Mouse (Mus musculus) megakaryocyte progenitor cell, adult 5-6 weeks (primary cell): ENCODE measurements around the gene Nrg3. TPM values are rescaled to one million over a fixed set of nuclear protein-coding genes. Genes with fewer than 3 reads are reported as not detected.
"Not testable (repeated sequence)": the region's sequence is repeated elsewhere in the genome, so short reads cannot be mapped to it uniquely, and the experiment has no call there.

Source experiments
- ATAC-seq: replicated peaks from 2 replicates; pipeline ENCODE4 v1.8.0; 2016; ENCODE audit warnings: mild to moderate bottlenecking, moderate TSS enrichment, inconsistent platforms; ENCODE audit not compliant: poor library complexity
- total RNA-seq, 2 experiments: library from RNA; stranded (forward) in 1 of 2; stranded (reverse) in 1 of 2; fragments of 157-497, 149-512 nt in 1 of 2; fragments of 200-1000 nt in 1 of 2; gene quantifications; 2 replicates each; pipeline versions ENCODE4 v1.2.3 to v1.2.4; 2015 to 2017

Gene Nrg3
- total RNA-seq, 2 experiments from 2014 or later, result not detected

DNA sequence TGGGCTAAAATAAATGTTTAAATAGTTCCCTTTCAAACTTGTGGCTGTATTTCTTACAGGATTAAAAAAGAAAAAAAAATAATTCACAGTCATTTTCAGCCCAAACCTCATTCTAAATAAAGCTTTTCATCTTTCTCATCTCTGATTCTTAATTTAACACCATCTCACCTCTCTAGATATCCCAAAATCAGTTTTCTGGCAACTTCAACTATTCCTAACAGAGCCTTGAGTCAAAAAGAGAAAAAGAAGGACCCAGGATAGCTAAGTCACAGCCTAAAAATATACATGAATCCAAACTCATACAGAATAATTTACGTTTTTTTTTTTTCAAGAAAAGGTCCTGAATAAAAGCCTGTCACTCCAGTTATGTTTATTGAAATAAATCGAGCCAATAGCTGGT is 232.6 kb downstream of the Nrg3 start:
- ATAC-seq, result no peak

DNA sequence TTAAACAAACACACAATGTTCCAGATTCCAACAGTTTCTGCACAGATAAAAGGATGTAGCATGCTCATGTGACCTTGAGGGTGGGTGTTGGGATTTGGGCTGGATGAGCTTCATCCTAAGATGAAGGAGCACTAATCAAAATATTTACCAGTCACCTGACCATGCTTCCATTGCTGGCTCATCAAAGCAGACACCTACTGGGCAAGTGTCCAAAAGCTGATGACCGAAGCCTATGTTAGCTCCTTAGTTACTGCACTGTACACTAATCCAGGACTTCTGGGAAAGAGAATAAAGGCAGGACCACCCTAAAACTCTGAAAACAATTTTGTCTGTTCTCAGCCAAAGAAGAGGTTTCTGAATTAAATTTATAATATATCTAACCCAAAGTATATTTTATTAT is 261.4 kb downstream of the Nrg3 start:
- ATAC-seq, result no peak

DNA sequence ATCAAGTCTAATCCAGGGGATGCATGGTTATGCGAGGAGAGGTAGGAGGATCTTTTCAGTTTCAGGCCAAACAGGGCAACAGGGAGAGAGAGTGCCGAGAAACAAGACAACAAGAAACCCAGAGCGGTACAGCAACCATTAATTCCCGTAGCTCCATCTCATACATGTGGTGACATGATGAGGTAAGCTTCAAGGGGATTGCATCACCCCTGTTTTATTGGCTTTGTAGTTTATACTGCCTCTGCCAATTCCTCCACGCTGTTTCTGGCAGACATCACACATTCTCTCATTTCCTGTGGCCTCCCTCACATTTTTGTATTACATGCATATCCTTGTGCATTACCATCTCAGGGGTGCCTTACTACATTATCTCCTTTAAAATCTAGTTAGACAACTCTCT is 280.9 kb downstream of the Nrg3 start:
- ATAC-seq, result no peak

DNA sequence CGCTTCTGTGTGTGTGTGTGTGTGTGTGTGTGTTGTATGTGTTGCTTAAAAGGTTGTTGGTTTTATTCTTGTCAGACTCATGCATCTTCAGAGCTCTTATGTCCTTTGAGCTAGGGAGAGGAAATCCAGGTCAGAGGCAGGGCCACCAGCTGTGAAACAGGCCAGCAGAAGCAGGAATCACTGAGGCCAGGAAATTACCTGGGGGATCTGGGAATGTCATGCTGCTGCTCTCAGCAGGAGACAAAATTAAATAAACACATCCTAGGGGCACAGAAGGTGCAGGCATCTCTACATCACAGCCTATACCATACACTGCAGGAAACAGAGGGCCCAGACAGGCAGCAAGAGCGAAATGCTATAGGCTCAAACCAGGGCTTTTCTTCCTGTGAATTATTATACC is 299.2 kb downstream of the Nrg3 start:
- no peak for ATAC-seq

DNA sequence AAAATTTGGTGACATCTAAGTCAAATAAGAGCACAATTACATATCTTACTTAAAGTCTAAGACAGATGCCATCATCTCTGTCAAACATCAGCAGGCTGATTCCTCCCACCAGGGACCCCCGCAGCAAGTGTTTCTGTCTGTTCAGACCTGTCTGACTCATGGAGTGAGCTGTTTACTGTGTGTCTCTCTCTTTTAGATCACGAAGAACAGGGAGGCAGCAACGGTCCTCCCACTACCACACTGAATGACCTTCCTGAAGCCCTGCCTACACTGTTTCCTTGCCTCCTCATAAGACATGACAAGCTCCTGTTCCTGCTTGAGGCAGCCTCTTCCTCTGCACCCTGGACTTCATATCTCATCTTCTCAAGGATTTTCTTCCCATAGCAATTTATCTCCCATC is 312.7 kb downstream of the Nrg3 start:
- no peak for ATAC-seq

DNA sequence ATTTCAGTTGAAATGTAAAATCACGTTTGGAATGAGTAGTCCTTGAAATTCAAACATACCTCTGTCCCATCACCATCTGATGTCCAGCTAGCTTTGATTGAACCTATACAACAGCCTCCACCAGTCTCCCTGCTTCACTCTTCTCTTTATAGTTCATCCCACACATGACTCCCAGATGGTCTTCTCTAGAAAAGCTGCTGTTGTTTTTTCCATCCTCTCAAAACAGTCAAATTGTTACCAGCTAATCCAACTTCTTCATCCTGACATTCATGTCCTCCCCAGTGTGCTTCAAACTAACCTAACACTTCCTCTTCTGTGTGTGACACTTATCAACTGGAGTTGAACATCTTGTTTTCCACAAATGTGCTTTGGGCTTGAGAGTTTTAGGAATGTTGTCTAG is 317.4 kb downstream of the Nrg3 start:
- ATAC-seq, result no peak

DNA sequence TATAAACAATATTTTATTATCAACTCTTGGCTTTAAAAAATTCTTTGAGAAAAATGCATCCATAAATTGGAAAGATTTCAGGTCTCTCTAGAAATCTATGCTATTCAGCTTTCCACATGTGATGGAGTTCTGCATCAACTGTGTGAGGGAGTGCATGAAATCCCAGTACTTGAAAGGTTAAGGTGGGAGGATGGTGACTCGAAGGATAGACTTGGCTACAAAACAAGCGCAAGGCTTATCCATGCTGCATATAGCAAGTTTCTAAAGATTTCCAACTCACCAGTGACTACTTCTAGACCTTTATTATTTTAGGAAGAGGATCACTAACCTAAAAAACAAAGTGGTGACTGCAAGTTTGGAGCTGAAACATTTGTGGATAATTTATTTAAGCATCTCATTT is 343.1 kb downstream of the Nrg3 start:
- ATAC-seq, result no peak

DNA sequence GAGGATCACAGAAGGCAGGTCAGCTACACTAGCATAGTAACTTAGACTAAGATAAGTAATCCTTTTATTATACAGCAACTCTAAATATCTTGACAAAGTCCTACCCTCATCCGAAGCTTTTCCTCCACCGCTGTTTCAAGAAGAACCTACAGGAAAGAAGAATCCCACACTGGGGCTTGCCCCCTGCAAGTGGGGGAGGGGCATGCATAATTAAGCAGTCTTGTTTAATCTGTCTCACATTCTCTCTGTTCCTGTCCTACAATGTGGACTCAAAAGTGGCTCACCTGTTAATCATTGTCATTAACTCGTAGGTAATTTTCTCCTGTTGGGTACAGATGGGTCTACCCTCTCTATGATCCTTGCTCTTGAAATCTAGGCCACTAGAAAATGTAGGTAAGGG is 354.9 kb downstream of the Nrg3 start:
- ATAC-seq, result no peak

DNA sequence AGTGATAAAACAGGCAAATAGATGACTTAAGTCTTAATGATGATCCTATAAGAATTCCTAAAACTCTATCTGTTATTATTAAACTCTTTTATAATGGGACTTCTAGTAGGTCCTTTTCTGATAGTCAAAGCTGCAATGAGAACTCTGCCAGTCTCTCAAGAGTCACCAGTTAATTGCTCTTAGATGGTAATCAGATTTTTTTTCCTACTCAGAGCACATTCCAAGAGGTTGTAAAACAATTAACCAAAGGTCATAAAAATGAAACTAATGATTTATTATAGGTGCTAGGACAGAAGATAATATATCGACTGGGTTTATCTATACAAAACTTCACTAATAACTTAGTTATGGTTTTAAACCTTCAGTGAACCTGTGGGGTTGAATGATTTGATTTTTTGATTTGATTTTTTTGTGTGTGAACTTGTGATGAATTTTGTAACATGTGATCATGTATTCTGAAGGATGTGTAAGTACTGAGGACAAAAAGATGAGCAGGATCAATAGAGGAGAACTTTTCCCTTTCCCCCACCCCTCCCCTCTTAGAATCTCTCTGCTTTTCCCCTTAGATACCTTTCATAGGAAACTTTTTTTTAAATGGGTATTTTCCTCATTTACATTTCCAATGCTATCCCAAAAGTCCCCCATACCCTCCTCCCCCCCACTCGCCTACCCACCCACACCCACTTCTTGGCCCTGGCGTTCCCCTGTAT is 356.2 kb downstream of the Nrg3 start:
- not testable (repeated sequence) for ATAC-seq

DNA sequence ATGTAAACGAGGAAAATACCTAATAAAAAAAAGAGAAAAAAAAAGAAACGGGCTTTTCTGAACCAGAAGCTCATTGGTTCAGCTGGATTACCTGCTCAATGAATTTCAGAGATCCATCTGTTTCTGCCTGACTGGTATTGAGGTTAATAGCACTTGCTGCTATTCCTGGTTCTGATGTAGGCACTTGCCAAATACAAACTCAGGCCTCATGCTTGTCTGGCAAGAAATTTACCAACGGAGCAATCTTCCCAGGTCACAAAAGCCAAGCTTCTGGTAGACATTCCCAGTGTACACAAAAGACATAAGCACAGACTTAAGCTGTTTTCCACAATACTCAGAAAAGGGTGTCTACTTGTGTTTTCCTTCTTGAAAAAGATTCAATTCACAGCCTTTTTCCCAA is 363.3 kb downstream of the Nrg3 start:
- no peak for ATAC-seq

DNA sequence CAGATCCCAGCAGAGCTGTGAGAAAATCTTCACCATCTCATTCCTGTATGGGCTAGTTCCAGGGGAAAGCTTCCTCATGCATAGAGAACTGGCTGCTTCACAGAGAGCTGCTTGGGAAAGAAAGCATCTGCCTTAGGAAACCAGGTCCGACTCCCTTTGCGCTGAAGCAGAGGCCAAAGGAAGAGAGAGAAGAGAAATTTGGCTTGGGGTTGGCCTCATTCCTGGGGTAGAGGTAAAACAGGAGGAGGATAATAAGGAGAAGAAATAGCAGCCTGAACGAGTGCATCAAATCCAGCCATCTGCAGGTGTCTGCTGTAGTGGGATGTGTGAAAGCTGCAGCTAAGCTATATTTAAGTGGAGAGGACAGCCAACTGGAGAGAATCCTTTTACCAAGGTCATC is 366.1 kb downstream of the Nrg3 start:
- no peak for ATAC-seq

DNA sequence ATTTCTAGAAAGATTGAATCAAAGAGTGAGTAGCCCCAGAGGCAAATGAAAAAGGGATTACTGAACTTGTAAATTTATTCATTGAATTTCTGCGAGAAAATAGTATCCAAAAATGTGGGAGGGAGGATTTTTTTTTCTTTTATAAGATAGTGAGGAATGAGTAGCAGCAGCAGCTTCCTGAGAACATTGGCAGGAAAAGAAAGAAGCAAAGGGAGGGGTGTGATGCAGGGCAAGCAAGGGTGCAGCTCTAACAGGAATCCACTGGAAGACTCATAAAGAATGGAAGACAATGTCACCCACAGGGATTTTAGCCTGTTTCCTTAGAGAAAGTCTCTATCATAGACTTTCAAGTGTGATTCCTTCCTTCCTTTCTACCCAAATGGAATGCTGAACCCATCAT is 377.7 kb downstream of the Nrg3 start:
- ATAC-seq, result no peak

DNA sequence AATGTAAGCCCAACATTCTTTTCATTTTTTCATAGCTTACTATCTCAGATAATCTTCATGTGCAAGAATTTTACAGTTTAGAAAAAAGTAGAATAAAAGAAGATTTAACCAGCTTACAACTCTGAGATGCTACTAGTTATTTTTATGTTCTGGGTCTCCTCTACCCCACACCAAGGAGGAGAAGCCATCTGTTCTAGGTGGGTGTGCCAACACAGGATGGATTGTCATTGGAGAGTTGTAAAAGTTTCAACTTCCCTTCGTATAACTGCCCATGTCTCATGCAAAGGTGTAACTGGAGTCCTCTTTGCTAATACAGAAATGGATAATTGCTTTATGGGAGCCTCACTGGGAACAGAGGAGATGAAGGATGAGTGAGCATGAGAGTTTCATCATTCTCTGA is 393.4 kb downstream of the Nrg3 start:
- no peak for ATAC-seq

DNA sequence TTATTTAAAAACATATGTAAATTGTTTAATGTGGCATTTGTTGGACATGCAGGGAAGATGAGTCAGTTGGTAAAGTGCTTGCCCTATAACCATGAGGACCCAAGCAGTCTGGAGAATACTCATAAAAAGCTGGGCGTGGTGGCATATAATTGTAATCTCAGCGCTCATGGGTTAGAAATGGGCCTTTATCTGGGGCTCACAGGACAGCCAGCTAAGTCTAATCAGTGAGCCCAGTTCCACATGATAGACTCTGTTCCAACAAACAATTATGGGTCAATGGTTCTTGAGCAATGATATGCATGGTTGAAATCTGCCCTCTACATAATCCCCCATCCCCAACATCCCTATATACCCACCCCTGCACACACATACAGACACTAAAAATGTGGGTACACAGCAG is 421.3 kb downstream of the Nrg3 start:
- no peak for ATAC-seq

DNA sequence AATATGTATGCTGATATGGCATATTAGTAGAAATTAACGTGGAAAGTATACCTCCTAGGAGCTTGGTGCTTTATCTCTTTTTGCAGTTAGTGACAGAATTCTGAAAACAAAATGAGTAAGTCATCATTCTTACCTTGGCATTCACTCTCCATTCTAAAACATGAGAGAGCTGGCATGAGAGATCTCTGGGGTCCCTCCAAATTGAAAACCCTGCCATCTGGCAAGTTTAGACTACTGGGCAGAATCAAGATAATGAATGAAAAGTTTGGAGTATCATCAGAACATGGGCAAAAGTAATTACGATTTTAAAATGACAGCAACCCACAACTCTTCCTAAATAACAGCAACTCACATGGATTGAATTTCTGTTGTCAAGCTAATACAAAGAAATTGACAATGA is 423.9 kb downstream of the Nrg3 start:
- no peak for ATAC-seq

DNA sequence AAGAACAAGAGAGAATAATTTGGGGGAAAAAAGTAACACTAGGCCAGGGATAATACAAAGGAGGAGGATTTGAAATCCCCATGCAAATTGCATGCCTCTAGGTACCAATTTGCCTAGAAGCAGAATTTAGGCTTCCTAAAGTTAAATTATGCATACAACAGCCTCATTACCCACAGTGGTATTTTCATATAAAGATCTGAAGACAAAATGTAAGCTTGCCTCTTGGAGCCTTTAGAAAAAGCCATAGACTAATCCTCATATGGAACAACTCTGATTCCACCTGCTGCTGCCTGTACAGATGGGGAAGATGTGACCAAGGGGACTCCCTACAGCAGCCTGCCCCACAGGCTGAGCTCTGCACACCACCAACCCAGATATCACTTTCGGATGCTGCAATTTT is 428.6 kb downstream of the Nrg3 start:
- no peak for ATAC-seq

DNA sequence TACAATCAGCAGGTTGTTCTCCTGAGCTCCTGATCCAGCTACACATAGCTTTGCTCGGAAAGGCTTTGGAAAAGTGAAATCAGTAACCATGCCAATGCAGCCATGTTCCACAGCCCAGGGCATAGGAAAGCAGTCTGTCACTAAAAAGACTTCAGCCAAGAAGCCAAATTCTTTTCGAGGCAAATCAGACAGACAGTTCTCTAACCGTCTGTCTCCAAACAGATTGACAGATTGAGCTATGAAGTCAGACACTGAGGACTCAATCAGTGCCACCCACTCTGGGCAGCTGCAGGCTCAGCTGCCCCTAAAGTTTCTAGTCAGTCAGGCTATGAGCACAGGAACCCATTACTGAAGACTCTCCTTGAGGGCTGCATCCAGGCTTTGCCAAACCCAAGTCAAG is 429.1 kb downstream of the Nrg3 start:
- no peak for ATAC-seq

DNA sequence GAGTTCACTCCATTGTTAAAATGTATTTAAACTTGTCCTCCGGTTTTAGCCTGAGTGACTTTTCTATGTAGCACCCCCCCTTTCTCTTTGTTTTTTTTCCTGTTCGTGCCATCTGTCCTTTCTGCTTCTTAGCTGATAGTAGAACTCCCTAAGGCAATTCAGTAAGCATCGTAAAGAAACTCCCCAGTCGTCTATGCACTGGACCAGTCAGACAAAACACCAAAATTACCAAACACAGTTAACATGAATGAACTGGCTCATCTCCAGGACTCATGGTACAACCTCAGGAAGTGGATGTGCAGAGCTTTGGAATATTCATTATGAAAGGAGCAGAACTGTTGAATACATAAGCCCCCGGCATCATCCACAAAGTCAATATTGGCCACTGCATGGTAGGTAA is 429.5 kb downstream of the Nrg3 start:
- ATAC-seq, result no peak

DNA sequence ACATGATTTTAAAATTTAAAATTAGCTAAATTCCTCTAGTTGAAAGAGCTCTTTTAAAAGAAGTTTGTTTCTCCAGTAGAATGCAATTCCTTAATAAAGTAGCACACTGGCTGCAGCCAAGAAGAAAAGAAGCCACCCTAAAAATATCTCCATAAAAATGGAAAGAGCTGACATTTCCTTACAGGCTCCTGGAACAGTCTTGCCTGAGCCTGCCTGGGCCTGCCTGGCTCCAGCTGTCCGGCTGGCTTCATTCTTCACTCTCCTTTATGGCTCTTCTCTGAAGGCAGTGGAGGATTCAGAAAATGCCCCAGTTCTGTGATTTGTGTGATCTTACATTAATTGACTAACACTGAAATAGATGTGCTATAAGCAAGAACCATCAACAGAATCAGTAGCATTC is 433.8 kb downstream of the Nrg3 start:
- ATAC-seq, result no peak

DNA sequence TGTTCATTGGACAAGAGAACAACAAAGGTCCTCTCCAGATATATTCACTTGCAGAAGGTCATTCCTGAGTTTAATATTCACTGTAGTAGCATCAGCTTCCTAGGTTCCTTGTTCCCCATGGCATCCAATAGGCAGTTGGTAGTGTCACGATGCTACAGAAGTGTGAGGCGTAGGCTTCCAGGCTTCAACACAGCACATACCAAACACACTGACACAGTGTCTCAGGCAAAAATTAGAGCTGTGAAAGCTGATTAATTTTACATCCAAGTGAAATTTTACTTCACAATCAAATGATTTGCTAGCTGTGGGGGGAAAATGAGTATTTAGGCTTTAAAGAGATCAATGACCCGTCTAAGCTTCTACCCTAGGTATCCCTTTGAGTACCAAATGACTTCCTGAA is 438.4 kb downstream of the Nrg3 start:
- ATAC-seq, result no peak

DNA sequence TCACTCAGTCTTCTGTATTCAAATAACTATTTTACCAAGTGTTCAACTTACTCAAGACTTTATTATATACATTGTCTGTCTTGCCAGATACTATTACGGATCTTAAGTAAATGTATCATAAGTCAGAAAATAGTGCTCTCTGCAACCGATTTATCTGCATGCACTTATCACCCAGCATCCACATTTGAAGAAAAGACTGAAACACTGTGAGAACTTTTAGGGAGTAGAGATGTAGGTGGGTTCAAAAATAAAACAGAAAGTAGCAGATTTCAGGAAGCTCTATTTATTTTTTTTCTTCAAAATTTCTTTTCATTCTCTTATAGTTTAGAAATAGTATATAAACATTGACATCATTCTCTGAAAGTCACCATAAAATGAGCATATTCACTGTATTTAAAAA is 449.8 kb downstream of the Nrg3 start:
- ATAC-seq, result no peak

DNA sequence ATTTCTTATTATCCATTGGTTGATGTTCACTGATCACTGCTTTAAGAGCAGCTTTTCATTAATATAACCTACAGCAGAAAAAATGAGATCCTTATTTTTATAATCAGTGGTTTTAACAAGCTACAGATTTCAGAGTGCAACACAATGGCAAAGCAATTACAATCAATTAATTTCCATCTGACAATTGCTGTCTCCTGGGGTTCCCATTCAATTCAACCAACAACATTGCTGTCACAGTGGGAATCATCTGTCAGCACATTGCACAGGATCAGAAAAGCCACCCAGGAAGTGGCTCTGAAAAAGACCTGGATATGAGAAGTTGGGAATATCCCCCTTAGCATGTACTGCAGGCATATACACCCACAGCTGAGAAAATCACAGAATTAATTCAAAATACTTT is 458.8 kb downstream of the Nrg3 start:
- ATAC-seq, result no peak

DNA sequence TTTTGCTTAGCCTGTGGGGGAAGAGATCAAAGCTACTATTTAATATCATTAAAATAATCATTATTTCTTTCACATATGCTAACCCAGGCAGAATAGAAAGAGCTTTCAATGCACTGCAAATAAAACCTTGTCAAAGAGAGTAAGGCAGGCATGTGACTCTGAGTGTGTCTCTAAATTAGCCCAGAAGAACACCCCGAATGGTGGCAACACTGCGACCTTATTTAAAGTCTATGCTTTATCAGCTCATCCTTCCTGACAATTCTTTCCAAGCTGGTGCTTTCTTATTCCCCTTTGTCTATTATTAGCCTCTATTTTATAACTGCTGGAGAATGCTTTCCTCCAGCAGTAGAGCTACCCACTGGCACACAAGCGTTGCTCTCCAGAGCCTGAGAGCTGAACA is 475.0 kb downstream of the Nrg3 start:
- ATAC-seq, result no peak

DNA sequence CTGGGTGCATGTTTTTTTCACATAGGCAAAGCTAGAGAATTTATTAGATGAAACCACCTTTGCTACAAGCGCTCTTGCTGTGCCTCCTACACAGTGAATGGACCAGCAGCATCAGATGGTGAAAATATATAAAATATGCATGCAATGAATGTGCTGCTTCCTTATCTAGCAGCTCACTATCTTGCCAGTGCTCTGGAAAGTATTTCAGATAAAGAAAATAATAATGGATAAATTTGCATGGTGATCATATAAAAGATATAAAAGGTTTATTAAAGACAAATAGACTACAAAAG is 480.4 kb downstream of the Nrg3 start:
- ATAC-seq, result no peak
